Mouse (Mus musculus) G1E (cell line): ENCODE data around the gene Tnfrsf8. TPM values are rescaled to one million over a fixed set of nuclear protein-coding genes. Genes with fewer than 3 reads are reported as not detected.

Source experiments
- ATAC-seq: 2 replicates; pipeline ENCODE4 v1.8.0; 2016; ENCODE audit warnings: mild to moderate bottlenecking; ENCODE audit not compliant: insufficient number of reproducible peaks, poor library complexity, low FRiP score, severe bottlenecking; ENCODE audit errors: extremely low read depth
- DNase-seq: peaks from one replicate; pipeline ENCODE4 v3.0.0; 2012; ENCODE audit warnings: low spot score
- H3K27me3 ChIP-seq: 2 replicates; pipeline ENCODE4 v1.6.1; 2012; ENCODE audit warnings: mild to moderate bottlenecking, low read length, inconsistent platforms; ENCODE audit not compliant: insufficient read depth
- H3K36me3 ChIP-seq: replicated peaks from 2 replicates; pipeline ENCODE3; 2012; ENCODE audit warnings: mild to moderate bottlenecking, inconsistent platforms
- H3K4me1 ChIP-seq: 2 replicates; pipeline ENCODE4 v1.6.1; 2012; ENCODE audit warnings: low read depth, low read length, inconsistent platforms, mixed read lengths; ENCODE audit not compliant: insufficient read depth
- H3K4me3 ChIP-seq: 2 replicates; pipeline ENCODE4 v1.5.1; 2012; ENCODE audit warnings: low read depth, mild to moderate bottlenecking, inconsistent platforms, low read length, moderate library complexity, mixed read lengths
- H3K9me3 ChIP-seq: replicated peaks from 2 replicates; pipeline ENCODE4 v1.6.1; 2012; ENCODE audit warnings: inconsistent platforms
- CTCF ChIP-seq: IDR thresholded peaks from 2 replicates; pipeline ENCODE4 v1.5.1; 2012; ENCODE audit warnings: low read depth, low read length, inconsistent platforms, mixed read lengths
- GATA1 ChIP-seq: IDR thresholded peaks from 2 replicates; pipeline ENCODE4 v1.6.1; 2012; ENCODE audit warnings: borderline replicate concordance, low read length, inconsistent platforms, mixed read lengths
- GATA2 ChIP-seq: IDR thresholded peaks from 2 replicates; pipeline ENCODE4 v1.6.1; 2012; ENCODE audit warnings: low read depth, low read length, inconsistent platforms, borderline replicate concordance
- POLR2AphosphoS5 ChIP-seq: IDR thresholded peaks from 2 replicates; pipeline ENCODE4 v1.6.1; 2012; ENCODE audit warnings: low read depth, low read length, inconsistent platforms; ENCODE audit not compliant: insufficient replicate concordance
- TAL1 ChIP-seq: conservative IDR thresholded peaks from 2 replicates; pipeline ENCODE4 v1.6.1; 2012; ENCODE audit warnings: low read depth, low read length, inconsistent platforms, mixed read lengths
- polyA plus RNA-seq: library from polyadenylated mRNA; stranded (reverse); fragments of >175 nt; gene quantifications from 2 replicates; pipeline ENCODE4 v1.2.3, GENCODE M21; 2012
- total RNA-seq, 2 experiments: library from RNA; stranded (forward) in 1 of 2; stranded (reverse) in 1 of 2; fragments of 200-1000 nt in 1 of 2; fragments of >200 nt in 1 of 2; fragmentation: Nextera tagmentation in 1 of 2; gene quantifications; 2 replicates each; pipeline ENCODE4 v1.2.3; 2014 to 2017

Gene Tnfrsf8
- total and polyA plus RNA-seq, 3 experiments, result 0.16 TPM; not detected in 2

DNA sequence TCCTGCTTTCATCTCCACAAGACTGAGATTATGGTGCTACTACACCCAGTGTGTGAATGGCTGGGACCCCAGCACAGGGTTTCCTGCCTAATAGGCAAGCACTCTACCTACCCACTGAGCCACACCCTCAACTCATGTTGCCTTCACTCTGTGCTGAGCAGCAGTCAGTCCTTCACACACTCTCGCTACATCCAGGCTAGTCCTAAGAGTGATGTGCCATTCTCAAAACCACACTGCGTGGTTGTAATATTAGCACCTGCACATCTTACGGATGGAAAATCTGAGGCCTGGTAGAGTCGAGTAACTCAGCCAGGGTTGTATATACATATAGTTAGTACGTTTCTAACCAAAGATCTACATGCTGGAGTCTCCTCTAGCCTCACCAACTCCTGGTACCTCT, 40.1 kb downstream of the Tnfrsf8 start:
- ATAC-seq (no peak), DNase-seq (no peak)
- no peak overlapping the region for H3K4me3 ChIP-seq
- H3K4me1 ChIP-seq, result no peaks in the 10 kb centered on the region
- no peaks in the 10 kb centered on the region for H3K36me3 ChIP-seq
- H3K9me3 ChIP-seq, result peaks cover 49% of the 10 kb centered on the region
- no peaks in the 10 kb centered on the region for H3K27me3 ChIP-seq
- TF ChIP-seq CTCF (no peak), GATA2 (no peak), POLR2AphosphoS5 (no peak), TAL1 (no peak), GATA1 (no peak)

DNA sequence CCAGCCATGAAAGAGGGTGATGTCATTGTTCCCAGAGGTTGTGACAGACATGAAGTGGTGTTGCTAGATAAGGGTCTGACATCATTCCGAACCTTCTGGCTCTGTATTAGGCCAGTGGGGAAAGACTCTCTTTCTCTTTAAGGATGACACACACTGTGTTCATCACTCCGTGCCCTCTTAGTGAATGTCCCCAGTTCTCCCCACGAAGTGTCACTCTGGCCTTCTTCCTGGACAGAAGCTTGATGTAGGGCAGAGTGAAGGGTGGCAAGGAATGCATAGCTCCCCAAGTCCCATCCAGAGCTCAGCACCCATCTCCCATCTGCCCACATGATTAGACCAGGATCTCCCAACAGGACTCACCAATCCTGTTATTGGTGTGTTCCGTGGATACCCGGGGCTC, 41.0 kb downstream of the Tnfrsf8 start:
- ATAC-seq (no peak), DNase-seq (no peak)
- TF ChIP-seq GATA2 (no peak), TAL1 (no peak)
- Histone ChIP-seq H3K27me3 (no peaks in the 10 kb centered on the region), H3K4me3 (no peak overlapping the region), H3K36me3 (no peaks in the 10 kb centered on the region), H3K9me3 (peaks cover 55% of the 10 kb centered on the region), H3K4me1 (no peaks in the 10 kb centered on the region)

DNA sequence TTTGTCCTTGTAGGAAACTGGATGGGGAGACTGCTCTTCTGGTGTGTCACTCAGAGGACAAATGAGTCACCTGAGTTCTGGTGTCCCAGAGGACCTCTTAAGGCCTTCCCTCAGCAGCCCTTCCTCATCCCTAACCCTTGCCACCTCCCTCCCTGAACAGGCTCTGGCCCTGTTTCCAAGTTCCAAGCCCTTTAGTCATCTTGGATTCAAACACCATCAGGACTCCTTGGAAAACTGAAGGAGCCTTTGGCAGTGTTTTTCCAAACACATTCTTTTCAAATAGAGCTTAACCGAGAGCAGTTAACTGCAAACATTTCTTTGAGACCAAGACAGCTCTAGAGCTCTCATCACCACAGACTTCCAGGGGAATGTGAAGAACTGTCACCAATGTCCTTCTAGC, 42.2 kb downstream of the Tnfrsf8 start:
- no peaks in the 10 kb centered on the region for H3K27me3 ChIP-seq
- TF ChIP-seq POLR2AphosphoS5 (no peak), TAL1 (no peak), GATA1 (no peak), GATA2 (no peak), CTCF (no peak)
- no peaks in the 10 kb centered on the region for H3K4me1 ChIP-seq
- no peak overlapping the region for H3K4me3 ChIP-seq
- H3K36me3 ChIP-seq, result no peaks in the 10 kb centered on the region
- DNase-seq, result no peak
- H3K9me3 ChIP-seq, result peaks cover 60% of the 10 kb centered on the region
- ATAC-seq, result no peak

DNA sequence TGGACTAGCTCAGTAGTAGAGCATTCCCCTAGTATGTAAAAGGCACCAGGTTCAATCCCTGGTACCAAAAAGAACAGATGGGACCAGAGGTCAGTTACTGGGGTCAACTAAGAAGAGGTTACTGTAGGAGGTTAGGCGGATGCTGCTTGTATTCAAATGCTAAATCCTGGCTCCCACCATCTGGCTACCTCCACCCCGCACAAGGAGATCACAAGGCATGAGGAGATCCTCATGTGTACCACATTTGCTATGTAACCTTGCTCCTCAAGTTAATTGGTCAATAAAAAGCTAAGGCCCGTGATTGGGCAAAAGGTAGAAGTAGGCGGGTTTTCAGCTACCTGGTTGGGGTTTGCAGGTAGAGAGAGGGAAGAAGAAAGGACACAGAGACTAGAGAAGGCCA, 43.3 kb downstream of the Tnfrsf8 start:
- no peak for ATAC-seq
- no peak for DNase-seq
- H3K36me3 ChIP-seq, result no peaks in the 10 kb centered on the region
- no peak overlapping the region for H3K4me3 ChIP-seq
- H3K9me3 ChIP-seq, result peaks cover 62% of the 10 kb centered on the region
- H3K4me1 ChIP-seq, result no peaks in the 10 kb centered on the region
- TF ChIP-seq GATA1 (no peak), CTCF (no peak), POLR2AphosphoS5 (no peak), TAL1 (no peak), GATA2 (no peak)
- H3K27me3 ChIP-seq, result no peaks in the 10 kb centered on the region

DNA sequence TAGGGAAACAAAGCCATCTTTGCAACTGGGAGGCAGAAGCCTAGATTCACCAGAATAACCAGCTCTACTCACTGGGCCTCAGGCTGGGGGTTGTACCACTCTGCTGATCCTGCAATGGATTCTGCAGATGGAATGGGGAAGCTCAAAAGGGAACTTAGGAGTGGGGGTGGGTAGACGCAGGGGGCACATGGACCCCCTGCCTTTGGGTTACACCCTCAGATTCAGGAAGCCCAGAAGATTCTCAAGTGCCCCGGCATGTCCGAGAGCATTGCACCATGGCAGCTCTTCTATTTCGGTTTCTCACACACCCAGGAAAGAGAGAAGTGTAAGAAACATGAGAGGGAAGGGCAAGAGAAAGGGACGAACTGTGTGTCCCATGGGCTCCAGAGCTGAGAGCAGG, 44.8 kb downstream of the Tnfrsf8 start:
- no peaks in the 10 kb centered on the region for H3K4me1 ChIP-seq
- ATAC-seq, result no peak
- no peaks in the 10 kb centered on the region for H3K36me3 ChIP-seq
- DNase-seq, result no peak
- TF ChIP-seq CTCF (no peak), POLR2AphosphoS5 (no peak), GATA1 (no peak), GATA2 (no peak), TAL1 (no peak)
- no peak overlapping the region for H3K4me3 ChIP-seq
- peaks cover 61% of the 10 kb centered on the region for H3K9me3 ChIP-seq
- H3K27me3 ChIP-seq, result no peaks in the 10 kb centered on the region

DNA sequence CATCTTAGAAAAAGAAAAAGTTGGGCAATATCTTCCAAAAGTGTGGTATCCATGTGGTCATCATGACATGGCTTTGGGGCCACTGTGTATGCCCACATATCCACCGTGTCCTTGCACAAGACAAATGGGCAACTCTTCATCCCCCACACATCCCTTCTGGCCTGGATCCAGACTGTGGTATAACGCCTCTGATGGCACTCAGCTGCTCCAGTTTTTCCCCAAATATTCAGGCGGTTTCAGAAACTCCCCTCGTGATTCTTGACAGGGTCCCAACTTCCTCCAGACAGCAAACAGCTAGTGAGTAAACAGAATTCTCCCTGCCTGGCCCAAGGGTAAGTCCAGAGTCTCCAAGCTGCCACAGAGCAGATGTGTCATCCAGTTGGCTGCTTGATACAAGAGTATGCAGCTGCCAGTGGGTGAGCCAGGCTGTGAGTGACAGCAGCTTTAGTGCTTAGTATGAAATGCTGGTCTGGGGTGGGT, 47.3 kb downstream of the Tnfrsf8 start:
- ATAC-seq, result no peak
- no peak for DNase-seq
- TF ChIP-seq GATA1 (no peak), TAL1 (no peak), CTCF (no peak), POLR2AphosphoS5 (no peak), GATA2 (no peak)
- no peaks in the 10 kb centered on the region for H3K27me3 ChIP-seq
- H3K36me3 ChIP-seq, result no peaks in the 10 kb centered on the region
- H3K4me3 ChIP-seq, result no peak overlapping the region
- H3K4me1 ChIP-seq, result no peaks in the 10 kb centered on the region
- H3K9me3 ChIP-seq, result peaks cover 51% of the 10 kb centered on the region

DNA sequence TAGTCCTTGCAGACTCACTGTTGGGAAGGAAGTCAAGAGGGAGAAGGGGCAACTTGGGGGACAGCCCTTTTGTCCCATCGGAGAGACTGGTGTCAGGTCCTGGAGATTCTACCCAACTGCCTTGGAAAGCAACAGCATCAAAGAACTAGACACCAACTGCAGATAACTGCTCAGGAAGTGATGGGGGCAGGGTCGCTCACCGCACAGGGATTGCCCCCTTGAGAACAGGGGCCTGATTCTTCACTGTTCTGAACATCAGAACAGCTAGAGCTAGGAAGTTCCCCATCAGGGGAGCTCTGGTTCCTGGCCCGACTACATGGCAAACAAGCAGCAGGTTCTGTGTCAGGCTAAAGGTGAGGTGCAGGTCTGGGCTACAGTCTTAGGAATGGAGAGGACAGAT, 48.5 kb downstream of the Tnfrsf8 start:
- no peak overlapping the region for H3K4me3 ChIP-seq
- ATAC-seq (no peak), DNase-seq (no peak)
- H3K27me3 ChIP-seq, result no peaks in the 10 kb centered on the region
- TF ChIP-seq GATA2 (no peak), GATA1 (no peak), CTCF (no peak), TAL1 (no peak), POLR2AphosphoS5 (no peak)
- H3K4me1 ChIP-seq, result no peaks in the 10 kb centered on the region
- peaks cover 51% of the 10 kb centered on the region for H3K9me3 ChIP-seq
- H3K36me3 ChIP-seq, result no peaks in the 10 kb centered on the region
